Mouse (Mus musculus) ES-CJ7 (cell line): Measurements from ENCODE around the gene Col2a1.

Source experiments
- DNase-seq: peaks from one replicate; pipeline ENCODE4 v3.0.0; 2011; ENCODE audit warnings: low read depth, low spot score

Col2a1 gene

DNA sequence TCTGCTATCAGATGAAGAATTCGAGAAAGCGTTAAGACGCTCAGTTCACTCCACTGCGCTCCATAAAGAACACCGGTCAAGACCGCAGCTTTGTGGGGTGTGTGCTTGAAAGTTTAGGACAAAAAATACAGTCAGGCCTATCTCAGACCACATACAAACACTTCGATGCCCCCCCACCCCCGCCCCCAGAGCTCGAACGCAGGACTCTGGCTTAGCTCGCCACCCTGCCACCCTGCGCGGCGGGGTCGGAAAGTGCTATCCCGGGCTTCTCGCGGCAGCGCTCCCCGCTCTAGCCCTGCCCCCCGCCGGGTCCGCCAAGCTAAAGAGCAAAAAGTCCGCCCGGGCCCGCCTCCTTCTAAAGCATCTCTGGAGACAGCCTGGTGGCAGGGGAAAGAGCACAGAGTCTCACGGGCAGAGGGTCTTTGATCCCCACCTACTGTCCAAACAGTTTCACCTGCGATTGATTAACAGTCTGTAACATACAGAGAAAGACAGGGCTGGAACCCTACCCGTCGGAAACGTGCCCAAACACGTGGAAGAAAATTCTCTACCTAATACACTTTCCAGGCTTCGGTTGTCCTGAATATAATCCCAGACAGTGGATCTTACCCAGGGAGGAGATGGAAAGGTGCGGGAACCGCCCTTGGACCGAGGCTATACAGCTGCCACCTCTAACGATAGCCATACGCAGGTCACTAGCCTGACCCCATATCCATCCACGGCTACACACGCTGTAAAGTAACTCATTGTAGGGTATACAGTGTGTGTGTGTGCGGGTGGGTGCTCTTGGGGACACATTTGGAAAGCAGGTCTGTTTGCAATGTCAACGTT, 1.3 kb downstream of the Col2a1 start:
- DNase-seq, result peak; percentile 36

DNA sequence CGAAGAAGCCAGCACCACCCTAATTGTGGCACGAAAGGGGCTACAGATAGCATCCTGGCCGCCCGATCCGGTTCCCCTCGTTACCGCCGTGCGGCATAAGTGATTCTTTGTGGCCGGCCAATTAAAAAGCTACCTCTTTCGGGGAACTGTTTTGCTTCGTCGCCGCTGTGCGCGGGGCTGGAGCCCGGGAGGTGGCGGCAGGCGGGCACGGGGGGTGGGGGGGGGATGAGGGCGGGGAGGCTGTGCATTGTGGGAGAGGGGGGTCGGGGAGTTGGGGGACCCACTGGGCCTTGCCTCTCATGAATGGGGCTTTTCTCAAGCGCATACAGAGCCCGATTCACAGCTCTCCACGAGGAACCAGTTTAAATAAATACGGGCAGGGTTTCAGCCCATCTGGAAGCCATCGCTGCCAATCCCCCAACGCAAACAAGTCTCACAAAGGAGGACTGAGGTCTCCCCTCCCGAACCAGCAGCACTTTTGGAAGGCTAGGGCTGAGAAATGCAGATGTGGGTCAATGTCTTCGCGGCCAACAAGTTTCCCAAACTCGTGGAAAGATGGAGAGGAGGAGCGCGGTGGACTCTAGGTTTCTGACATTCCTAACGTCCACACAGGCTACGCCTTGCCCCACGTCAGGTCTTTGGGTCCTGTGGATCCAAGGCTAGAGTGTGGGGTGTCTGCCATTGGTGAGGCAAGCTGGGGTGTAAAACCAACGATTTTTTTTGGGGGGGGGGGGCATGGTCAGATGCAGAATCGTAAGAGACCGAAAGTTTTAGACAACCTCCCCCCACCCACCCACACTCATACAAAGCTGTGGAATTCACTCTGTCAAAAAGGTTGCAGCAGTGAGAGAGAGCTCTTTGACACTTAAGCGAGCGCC, 2.1 kb downstream of the Col2a1 start:
- no peak for DNase-seq

- peak; percentile 47 for DNase-seq
Measured at GRCm38 (mm10) chr15:98001321-98002112, 3.0 kb downstream of the Col2a1 start.

- DNase-seq, result no peak
Measured at GRCm38 (mm10) chr15:97999991-98000390, 4.5 kb downstream of the Col2a1 start.

GRCm38 (mm10) chr15:97999546-97999945, 4.9 kb downstream of the Col2a1 start:
- peak; percentile 63 for DNase-seq

DNA sequence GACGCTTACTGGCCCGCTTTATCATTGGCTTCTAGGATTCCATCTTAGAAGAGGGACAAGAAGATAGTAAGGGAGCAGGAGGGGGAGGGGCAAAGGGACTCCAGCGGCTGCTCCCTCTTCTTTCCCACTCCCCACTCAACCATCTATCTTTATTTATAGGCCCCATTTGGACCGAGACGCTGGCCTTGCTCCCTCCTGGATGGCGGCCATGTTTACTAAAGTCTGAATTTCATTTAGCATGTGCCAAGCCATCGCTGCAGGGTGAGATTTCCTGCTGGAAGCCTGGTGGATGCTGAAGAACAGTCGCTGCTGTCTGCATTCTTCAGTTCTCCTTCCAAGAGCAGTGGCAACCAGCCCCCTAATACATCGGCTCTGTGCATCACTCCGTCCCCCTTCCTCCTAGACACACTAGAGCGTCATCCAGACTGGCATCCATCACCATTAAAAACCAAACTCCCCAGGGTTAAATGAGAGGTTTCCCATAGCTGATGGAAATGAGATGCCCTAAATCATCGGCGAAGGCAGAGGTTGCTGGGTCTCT, 7.7 kb downstream of the Col2a1 start:
- no peak for DNase-seq

DNA sequence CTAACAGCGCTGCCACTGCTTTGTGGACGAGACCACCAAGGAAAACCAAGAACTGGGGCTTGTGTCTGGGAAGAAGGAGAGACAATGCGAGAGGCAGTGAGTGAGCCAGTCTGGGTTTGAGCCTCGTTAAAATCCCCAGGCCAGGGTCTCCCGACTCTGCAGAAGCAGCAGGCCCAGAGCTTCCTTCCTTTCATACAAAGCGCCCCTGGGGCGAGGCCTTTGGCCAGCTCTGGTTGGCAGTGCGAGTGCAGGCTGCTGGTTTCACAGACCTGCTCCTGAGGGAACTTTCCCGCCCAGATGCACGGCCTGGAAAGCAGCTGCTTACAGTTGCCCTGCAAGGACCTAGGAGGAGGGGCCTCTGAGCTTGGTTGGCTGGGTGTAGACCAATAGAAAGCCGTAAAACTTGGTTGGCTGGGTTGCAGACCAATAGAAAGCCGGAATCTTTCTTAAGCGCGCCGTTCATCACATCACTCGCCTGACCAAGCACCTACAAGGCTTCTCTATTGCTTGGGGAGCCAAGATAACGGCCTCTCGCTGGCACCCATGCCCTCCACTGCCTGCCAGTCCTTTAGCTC, 11.7 kb downstream of the Col2a1 start:
- DNase-seq, result peak; percentile 94

DNA sequence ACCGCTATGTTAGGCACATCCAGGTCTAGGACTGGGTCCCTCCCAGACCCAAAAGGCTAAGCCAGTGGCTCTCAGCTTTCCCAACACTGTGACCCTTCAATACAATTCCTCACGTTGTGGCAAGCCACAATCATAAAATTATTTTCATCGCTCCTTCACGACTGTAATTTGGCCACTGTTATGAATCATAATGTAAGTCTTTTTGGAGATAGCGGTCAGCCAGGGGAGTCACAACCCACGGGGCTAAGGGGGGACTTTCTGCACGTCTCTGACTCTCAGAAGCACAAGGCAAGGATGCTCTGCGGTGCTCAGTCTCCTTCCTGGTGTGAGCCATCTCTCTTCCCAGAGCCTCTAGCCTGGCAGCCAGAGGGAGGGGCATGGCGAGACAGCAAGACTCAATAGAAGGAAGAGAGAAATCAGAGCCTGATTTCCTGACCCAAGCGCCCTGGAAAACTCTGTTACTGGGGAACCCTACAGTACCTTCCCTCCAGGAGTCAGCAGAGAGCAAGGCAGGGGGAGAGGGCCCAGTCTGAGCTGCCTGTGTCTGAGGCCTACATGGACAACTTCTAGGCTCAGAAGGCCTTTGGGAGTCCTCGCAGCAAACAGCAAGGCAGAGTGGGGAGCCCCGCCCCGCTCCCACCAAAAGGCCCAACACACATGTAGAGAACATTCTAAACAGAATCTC, 12.3 kb downstream of the Col2a1 start:
- DNase-seq, result peak; percentile 48

- DNase-seq, result no peak
Measured at GRCm38 (mm10) chr15:97991285-97991895, 13.1 kb downstream of the Col2a1 start.

GRCm38 (mm10) chr15:97990721-97991120, 13.8 kb downstream of the Col2a1 start:
- DNase-seq, result no peak

DNA sequence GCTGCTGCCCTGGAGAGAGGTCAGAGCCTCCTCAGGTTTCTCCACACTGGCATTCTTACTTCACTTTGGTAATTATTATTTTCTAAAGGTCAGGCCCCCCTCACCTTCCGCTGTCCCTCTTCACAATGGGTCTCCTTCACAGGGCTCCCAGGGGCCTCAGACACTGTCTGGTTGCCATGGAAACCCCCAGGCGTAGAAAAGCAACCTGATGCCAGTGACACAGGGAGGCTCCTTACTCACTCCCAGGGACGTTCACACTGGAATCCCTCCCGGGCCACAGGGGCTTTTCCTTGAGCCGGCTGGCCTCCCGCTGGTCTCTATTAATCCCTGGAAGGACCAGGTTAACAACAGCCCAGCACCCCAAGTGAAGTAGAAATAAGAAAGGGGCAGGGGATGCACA, 14.4 kb downstream of the Col2a1 start:
- peak; percentile 78 for DNase-seq

GRCm38 (mm10) chr15:97989544-97989943, 15.0 kb downstream of the Col2a1 start:
- no peak for DNase-seq

- DNase-seq, result no peak
Measured at GRCm38 (mm10) chr15:97981560-97981959, 22.9 kb downstream of the Col2a1 start.

- DNase-seq, result peak; percentile 35
Measured at GRCm38 (mm10) chr15:97973248-97974005, 31.1 kb downstream of the Col2a1 start.

- DNase-seq, result no peak
Measured at GRCm38 (mm10) chr15:97972580-97972979, 31.9 kb downstream of the Col2a1 start.

GRCm38 (mm10) chr15:97970299-97970698, 34.2 kb downstream of the Col2a1 start:
- DNase-seq, result peak; percentile 60

DNA sequence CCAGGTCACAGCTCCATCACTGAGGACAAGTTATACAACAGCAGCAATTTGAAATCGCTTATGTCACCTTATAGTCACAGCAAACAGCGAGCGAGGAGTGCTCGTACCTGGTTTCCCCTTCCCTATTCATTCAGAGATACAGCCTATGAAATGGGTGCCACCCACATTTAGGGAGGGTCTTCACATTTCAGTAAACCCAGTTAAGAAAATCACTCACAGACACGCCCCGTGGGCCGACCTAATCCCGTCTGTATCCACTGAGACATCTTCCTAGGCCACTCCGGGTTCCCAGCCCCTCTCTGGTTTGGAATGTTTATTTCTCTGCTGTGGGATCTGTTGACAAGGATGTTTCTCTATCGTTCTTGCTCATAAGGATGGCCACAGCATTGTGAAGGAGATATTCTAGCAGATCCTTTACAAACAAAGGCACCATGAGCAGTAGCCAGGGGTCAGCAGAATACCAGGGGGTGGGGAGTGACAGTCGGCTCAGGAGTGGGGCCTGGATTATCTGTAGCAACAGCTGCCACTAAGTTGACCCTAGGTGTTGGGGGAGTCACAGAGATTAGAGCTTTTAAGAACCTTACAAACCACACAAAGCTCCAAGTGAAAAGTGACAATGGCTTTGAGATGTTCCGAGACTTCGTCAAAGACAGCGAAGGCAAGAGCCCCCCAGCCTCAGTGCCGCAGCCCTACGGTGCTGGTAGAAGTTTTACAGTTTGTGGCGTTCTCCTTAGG, 39.0 kb downstream of the Col2a1 start:
- no peak for DNase-seq

DNA sequence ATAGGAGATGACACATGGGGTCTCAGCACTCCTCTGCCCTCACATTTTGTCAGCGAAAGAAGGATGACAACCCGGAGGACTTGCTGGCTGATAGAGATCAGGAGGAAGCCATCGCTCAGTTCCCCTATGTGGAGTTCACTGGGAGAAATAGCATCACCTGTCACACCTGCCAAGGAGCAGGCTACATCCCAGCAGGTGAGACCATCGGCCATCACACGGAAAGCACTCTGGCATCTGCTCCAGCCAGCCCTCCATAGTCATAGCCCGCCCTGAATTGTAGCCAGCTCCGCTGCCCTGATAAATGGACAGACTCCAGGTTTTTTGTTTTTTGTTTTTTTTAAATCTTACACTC, 39.7 kb downstream of the Col2a1 start:
- no peak for DNase-seq
